Mouse (Mus musculus): ENCODE measurements around the gene Ecm1. TPM values are rescaled to one million over a fixed set of nuclear protein-coding genes. Genes with fewer than 3 reads are reported as not detected.

Ecm1 gene
- 465 and 807 TPM in 2 replicates for polyA plus RNA-seq (2012; rRNA removed)

GRCm38 (mm10) chr3:95739353-95740104 is at the start of gene Ecm1:
Ecm1 (minus strand) TSS chr3:95739569.
- WGBS, result 50% methylated on average over 7 of the region's 7 CpGs
- DNase-seq, result peak; percentile 46
- TF ChIP-seq POLR2A (IDR thresholded peaks at IDR 0.05; ENCODE audit: borderline replicate concordance, extremely low read depth, low read depth, low read length) (peak; percentile 95; the same call in 1 of the 2 replicates), CTCF (IDR thresholded peaks at IDR 0.05; ENCODE audit: insufficient read depth, low read length) (no peak)
- peaks cover 18% of the 10 kb centered on the region for H3K4me1 ChIP-seq (ENCODE audit: control insufficient read depth, insufficient read depth, low read length)
- peak within 1 kb of the TSS; percentile 56 for H3K4me3 ChIP-seq (replicated peaks; ENCODE audit: extremely low read depth, low read depth, low read length)

DNA sequence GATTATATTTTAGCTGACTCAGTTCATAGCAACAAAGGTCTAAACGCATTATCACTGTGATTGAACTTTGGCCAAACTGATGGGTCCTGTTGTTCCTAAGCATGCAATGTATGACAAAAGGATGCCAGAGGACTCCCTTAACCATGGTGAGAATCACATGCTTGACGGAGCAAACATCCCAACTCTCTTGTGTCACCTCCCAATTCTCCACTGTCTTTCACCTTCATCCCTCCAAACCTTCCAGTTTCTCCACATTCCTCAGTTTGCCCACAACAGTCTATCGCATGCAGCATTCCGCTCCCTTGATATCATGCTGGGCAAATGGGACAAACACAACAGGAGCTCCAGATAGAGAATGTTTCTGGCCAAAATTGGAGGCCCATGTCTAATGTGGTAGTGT is 46.1 kb upstream of the Ecm1 start:
- 88% methylated on average over 4 of the region's 4 CpGs for WGBS
- Histone ChIP-seq H3K4me3 (replicated peaks; ENCODE audit: extremely low read depth, low read depth, low read length) (no peak overlapping the region), H3K4me1 (ENCODE audit: control insufficient read depth, insufficient read depth, low read length) (no peaks in the 10 kb centered on the region; the same call in 1 of the 2 replicates)
- no peak for TF ChIP-seq CTCF (IDR thresholded peaks at IDR 0.05; ENCODE audit: insufficient read depth, low read length)
- no peak for TF ChIP-seq POLR2A (IDR thresholded peaks at IDR 0.05; ENCODE audit: borderline replicate concordance, extremely low read depth, low read depth, low read length)
- no peak for DNase-seq

- TF ChIP-seq POLR2A (IDR thresholded peaks at IDR 0.05; ENCODE audit: borderline replicate concordance, extremely low read depth, low read depth, low read length) (no peak), CTCF (IDR thresholded peaks at IDR 0.05; ENCODE audit: insufficient read depth, low read length) (peak; percentile 44; the same call in 1 of the 2 replicates)
- DNase-seq, result no peak
- Histone ChIP-seq H3K4me3 (replicated peaks; ENCODE audit: extremely low read depth, low read depth, low read length) (no peak overlapping the region), H3K4me1 (ENCODE audit: control insufficient read depth, insufficient read depth, low read length) (no peaks in the 10 kb centered on the region)
These were observed 32.6 kb upstream of the Ecm1 start for GRCm38 (mm10) chr3:95771985-95772384.

- DNase-seq, result no peak
- H3K4me1 ChIP-seq (ENCODE audit: control insufficient read depth, insufficient read depth, low read length), result no peaks in the 10 kb centered on the region; the same call in 1 of the 2 replicates
- WGBS, result 84% methylated on average over 10 of the region's 10 CpGs
- no peak overlapping the region for H3K4me3 ChIP-seq (replicated peaks; ENCODE audit: extremely low read depth, low read depth, low read length)
- TF ChIP-seq CTCF (IDR thresholded peaks at IDR 0.05; ENCODE audit: insufficient read depth, low read length) (no peak), POLR2A (IDR thresholded peaks at IDR 0.05; ENCODE audit: borderline replicate concordance, extremely low read depth, low read depth, low read length) (no peak)
These were observed 26.2 kb upstream of the Ecm1 start for GRCm38 (mm10) chr3:95765534-95765933.

DNA sequence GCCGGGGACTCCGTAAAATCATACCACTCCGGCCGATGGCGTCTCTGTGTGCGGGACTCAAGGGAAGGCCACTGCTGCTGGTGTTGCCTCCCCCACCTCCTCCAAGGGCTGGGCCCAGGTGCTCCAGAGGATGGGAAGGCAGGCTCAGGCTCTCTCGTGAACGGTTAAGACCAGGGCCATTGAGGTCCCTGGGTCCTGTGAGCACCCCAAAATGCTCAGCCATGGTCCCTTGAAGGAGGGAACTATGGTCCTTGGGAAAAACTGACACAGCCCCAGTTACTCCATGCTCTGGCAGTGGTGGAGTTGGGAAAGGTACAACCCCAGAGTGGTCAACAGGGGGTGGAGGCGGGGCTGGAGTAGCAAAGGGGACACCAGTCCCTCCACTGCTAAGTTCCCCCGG is 24.4 kb upstream of the Ecm1 start:
- no peak for DNase-seq
- Histone ChIP-seq H3K4me3 (replicated peaks; ENCODE audit: extremely low read depth, low read depth, low read length) (no peak overlapping the region), H3K4me1 (ENCODE audit: control insufficient read depth, insufficient read depth, low read length) (no peaks in the 10 kb centered on the region; the same call in 1 of the 2 replicates)
- 75% methylated on average over 10 of the region's 10 CpGs for WGBS
- no peak for TF ChIP-seq CTCF (IDR thresholded peaks at IDR 0.05; ENCODE audit: insufficient read depth, low read length)
- no peak for TF ChIP-seq POLR2A (IDR thresholded peaks at IDR 0.05; ENCODE audit: borderline replicate concordance, extremely low read depth, low read depth, low read length)

- 0 out of 2 replicates have a peak, but pooled peaks have one; percentile 38 for TF ChIP-seq CTCF (IDR thresholded peaks at IDR 0.05; ENCODE audit: insufficient read depth, low read length)
- no peak for TF ChIP-seq POLR2A (IDR thresholded peaks at IDR 0.05; ENCODE audit: borderline replicate concordance, extremely low read depth, low read depth, low read length)
- DNase-seq, result peak; percentile 20
- Histone ChIP-seq H3K4me3 (replicated peaks; ENCODE audit: extremely low read depth, low read depth, low read length) (no peak overlapping the region), H3K4me1 (ENCODE audit: control insufficient read depth, insufficient read depth, low read length) (no peaks in the 10 kb centered on the region; the same call in none of the 2 replicates)
- 41% methylated on average over 6 of the region's 6 CpGs for WGBS
These were observed 23.6 kb upstream of the Ecm1 start for GRCm38 (mm10) chr3:95762961-95763360.

- DNase-seq, result no peak
- WGBS, result 67% methylated on average over 4 of the region's 4 CpGs
- TF ChIP-seq POLR2A (IDR thresholded peaks at IDR 0.05; ENCODE audit: borderline replicate concordance, extremely low read depth, low read depth, low read length) (no peak), CTCF (IDR thresholded peaks at IDR 0.05; ENCODE audit: insufficient read depth, low read length) (no peak)
- no peak overlapping the region for H3K4me3 ChIP-seq (replicated peaks; ENCODE audit: extremely low read depth, low read depth, low read length)
- no peaks in the 10 kb centered on the region; the same call in none of the 2 replicates for H3K4me1 ChIP-seq (ENCODE audit: control insufficient read depth, insufficient read depth, low read length)
These were observed 22.4 kb upstream of the Ecm1 start for GRCm38 (mm10) chr3:95761771-95762170.

DNA sequence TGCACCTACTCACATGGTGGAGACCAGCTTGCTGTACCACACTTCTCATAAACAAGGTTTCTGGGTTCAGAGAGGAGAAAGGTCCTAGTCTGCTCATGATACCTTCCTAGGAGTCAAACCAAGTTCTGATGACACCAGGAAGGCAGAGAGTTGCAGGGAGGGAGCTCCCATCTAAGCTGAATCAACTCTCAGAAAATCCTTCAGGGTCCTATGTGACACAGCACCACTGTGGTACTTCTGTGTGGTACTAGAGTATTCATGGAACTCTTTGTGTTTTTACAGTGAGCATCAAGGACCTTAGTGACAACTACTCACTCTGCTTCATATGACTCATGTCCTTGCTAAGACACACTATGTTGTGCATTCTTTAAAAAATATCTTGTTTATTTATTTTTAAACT is 21.3 kb upstream of the Ecm1 start:
- TF ChIP-seq POLR2A (IDR thresholded peaks at IDR 0.05; ENCODE audit: borderline replicate concordance, extremely low read depth, low read depth, low read length) (no peak), CTCF (IDR thresholded peaks at IDR 0.05; ENCODE audit: insufficient read depth, low read length) (no peak)

DNA sequence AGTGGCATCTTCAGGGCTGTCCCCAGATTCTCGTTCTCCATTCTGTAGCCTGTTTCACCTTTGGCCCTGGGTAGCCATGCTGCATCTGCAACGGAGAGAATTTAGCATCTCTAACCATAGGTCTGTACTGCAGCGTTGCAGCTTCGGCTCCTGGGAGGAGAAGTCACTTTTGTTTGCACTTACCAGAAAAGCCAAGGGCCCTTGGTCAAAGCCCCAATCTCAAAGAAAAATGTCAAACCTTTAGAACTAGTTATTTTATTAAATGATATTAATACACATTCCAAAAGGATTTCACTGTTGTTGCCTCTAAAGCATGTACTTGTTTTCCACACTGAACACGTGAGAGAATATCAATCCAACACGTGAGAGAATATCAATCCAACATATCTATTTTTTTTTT is 20.7 kb upstream of the Ecm1 start, which contains the start of gene Tars2:
Gene Tars2, minus strand, starts transcription at position 101 of the 400 bp plus-strand sequence.
- no peak within 1 kb of the TSS for H3K4me3 ChIP-seq (replicated peaks; ENCODE audit: extremely low read depth, low read depth, low read length)
- H3K4me1 ChIP-seq (ENCODE audit: control insufficient read depth, insufficient read depth, low read length), result no peaks in the 10 kb centered on the region; the same call in none of the 2 replicates
- no peak for DNase-seq
- 81% methylated on average over 6 of the region's 6 CpGs for WGBS
- no peak for TF ChIP-seq POLR2A (IDR thresholded peaks at IDR 0.05; ENCODE audit: borderline replicate concordance, extremely low read depth, low read depth, low read length)
- TF ChIP-seq CTCF (IDR thresholded peaks at IDR 0.05; ENCODE audit: insufficient read depth, low read length), result no peak

More for the DNA sequence above, 21.3 kb upstream of the Ecm1 start:
- no peak for DNase-seq
- H3K4me3 ChIP-seq (replicated peaks; ENCODE audit: extremely low read depth, low read depth, low read length), result no peak overlapping the region
- H3K4me1 ChIP-seq (ENCODE audit: control insufficient read depth, insufficient read depth, low read length), result no peaks in the 10 kb centered on the region; the same call in none of the 2 replicates

Measured in lung, adult 2 months (tissue).